In genomic region chr16:29533641-29534040, GRCm38 (mm10) we compare ENCODE assay signal across 15 mouse cellular contexts. TPM values are rescaled to one million over a fixed set of nuclear protein-coding genes. Genes with fewer than 3 reads are reported as not detected.
DNase-seq lines count a peak whose midpoint lies in the region.
"Had no signal": no experiment of that assay in that cellular context is flagged by ENCODE, and none has a peak within 500 bp of the region (broad histone marks: within the 10 kb centered on the region; RNA-seq: fewer than 3 reads in every experiment).

No protein-coding gene starts in this region.

- DNase-seq in adrenal gland, adult (ENCODE audit: inconsistent age in 2 of 2, low spot score in 1 of 2): peak; percentile 53 to 72
- DNase-seq in adrenal gland, adult 8-10 months: no peak
- DNase-seq in adrenal gland, postnatal 10 days: peak; percentile 14
- no peak for DNase-seq in adrenal gland, adult 18-20 months (ENCODE audit: low spot score in 2 of 2)
- DNase-seq in adrenal gland, postnatal 14 days: peak; percentile 11
- peak; percentile 22 to 60 for DNase-seq in adrenal gland, postnatal 36 days
- DNase-seq in cerebellum, postnatal 25 days: no peak
- DNase-seq: B cell, adult 2 months; cerebellum, adult 11 months; cerebellum, adult 18-20 months; cerebellum, adult 8-10 months; cerebellum, adult 9-11 months; cerebellum, postnatal 14 days; forebrain, postnatal 0 days had no signal

RNA-seq across cellular contexts. Expression of gene Atp13a4, which starts 11.0 kb away (rescaled TPM):
- total RNA-seq in adrenal gland, adult 8-10 months (2022): not detected
- under 1 TPM in 1 of 2 experiments, not detected in 1; 0.42 TPM for total RNA-seq in adrenal gland, postnatal 10 days (2021)
- not detected for total RNA-seq in adrenal gland, adult 18-20 months (2021)
- 0.30 and 0.64 TPM in 2 replicates for total RNA-seq in adrenal gland, postnatal 14 days (2021)
- total RNA-seq in adrenal gland, postnatal 36 days (2021): not detected
- total RNA-seq: CH12.LX had no signal

RNA-seq across cellular contexts. Expression of gene Opa1, which starts 45.5 kb away (rescaled TPM):
- 10 to 100 TPM; 76.1 to 85.5 (median 81.6) TPM for total RNA-seq in adrenal gland, adult 8-10 months (2022)
- 100 to 1,000 TPM in 1 of 2 experiments, 10 to 100 TPM in 1; 99.7 to 113 TPM for total RNA-seq in adrenal gland, postnatal 10 days (2021)
- 10 to 100 TPM; 91.1 to 99.5 TPM for total RNA-seq in adrenal gland, adult 18-20 months (2021)
- 101 and 104 TPM in 2 replicates for total RNA-seq in adrenal gland, postnatal 14 days (2021)
- total RNA-seq in adrenal gland, postnatal 36 days (2021): 10 to 100 TPM; 83.1 to 96.2 TPM

Comparison
In these comparisons a context has a peak if more than half of its experiments do, and no peak if none do; other contexts are left out.
1. DNase-seq: peak in adrenal gland, adult (2 of 2), adrenal gland, postnatal 10 days (single experiment), adrenal gland, postnatal 14 days (single experiment) and adrenal gland, postnatal 36 days (2 of 2); none in adrenal gland, adult 8-10 months (single experiment), adrenal gland, adult 18-20 months (0 of 2) and cerebellum, postnatal 25 days (0 of 2).